Mouse (Mus musculus) lung, adult 2 months (tissue): ENCODE data around the gene Sstr3. TPM values are rescaled to one million over a fixed set of nuclear protein-coding genes. Genes with fewer than 3 reads are reported as not detected.
A peak's percentile ranks its signal among the peaks of the same experiment; 100 is the strongest.

Source experiments
- DNase-seq: peaks from one replicate; pipeline ENCODE4 v3.0.0; 2022
- H3K4me1 ChIP-seq: fragments of 200-500 bp; 2 replicates; pipeline ENCODE4 v1.6.1; 2011; ENCODE audit warnings: low read length; ENCODE audit not compliant: control insufficient read depth, insufficient read depth
- H3K4me3 ChIP-seq: fragments of 200-500 bp; replicated peaks from 2 replicates; pipeline ENCODE3; 2011; ENCODE audit warnings: low read depth, mild to moderate bottlenecking, control low read depth, low read length; ENCODE audit errors: extremely low read depth
- CTCF ChIP-seq: fragments of 200-500 bp; IDR thresholded peaks from 2 replicates; pipeline ENCODE4 v1.5.1; 2011; ENCODE audit warnings: mild to moderate bottlenecking, low read length, control low read depth; ENCODE audit not compliant: insufficient read depth
- POLR2A ChIP-seq: fragments of 200-500 bp; IDR thresholded peaks from 2 replicates; pipeline ENCODE4 v1.6.1; 2011; ENCODE audit warnings: low read depth, mild to moderate bottlenecking, control low read depth, low read length, borderline replicate concordance; ENCODE audit errors: extremely low read depth
- WGBS: fragments of 180-500 bp; shearing (Covaris S2); methylation state at CpG from one replicate; pipeline ENCODE4 v1.1.7; 2018; 5-methylcytosine and 5-hydroxymethylcytosine counted together
- polyA plus RNA-seq: library from polyadenylated mRNA; depleted of rRNA; stranded (reverse); fragments of >200 nt; gene quantifications from 2 replicates; pipeline ENCODE4 v1.2.3, GENCODE M21; 2012

Sstr3 gene
- polyA plus RNA-seq, 1 experiment, result 0.02 TPM

GRCm38 (mm10) chr15:78563344-78563743 is 18.9 kb upstream of the Sstr3 start:
- WGBS, result 92% methylated on average over 3 of the region's 3 CpGs
- no peak for TF ChIP-seq POLR2A
- no peak for TF ChIP-seq CTCF
- H3K4me3 ChIP-seq, result no peak overlapping the region
- no peak for DNase-seq
- H3K4me1 ChIP-seq, result no peaks in the 10 kb centered on the region

GRCm38 (mm10) chr15:78559141-78559979 is 14.9 kb upstream of the Sstr3 start:
- no peak for TF ChIP-seq POLR2A
- TF ChIP-seq CTCF, result no peak
- WGBS, result 67% methylated on average over 11 of the region's 11 CpGs
- no peak overlapping the region for H3K4me3 ChIP-seq
- H3K4me1 ChIP-seq, result no peaks in the 10 kb centered on the region
- no peak for DNase-seq

GRCm38 (mm10) chr15:78557693-78558535 is 13.4 kb upstream of the Sstr3 start:
- Histone ChIP-seq H3K4me3 (no peak overlapping the region), H3K4me1 (no peaks in the 10 kb centered on the region)
- WGBS, result 53% methylated on average over 10 of the region's 10 CpGs
- no peak for DNase-seq
- TF ChIP-seq CTCF (no peak), POLR2A (no peak)

GRCm38 (mm10) chr15:78554545-78555313 is 10.2 kb upstream of the Sstr3 start:
- TF ChIP-seq CTCF (no peak), POLR2A (no peak)
- Histone ChIP-seq H3K4me1 (no peaks in the 10 kb centered on the region), H3K4me3 (peak overlapping the region; percentile 52)
- DNase-seq, result no peak
- 62% methylated on average over 25 of the region's 25 CpGs for WGBS

GRCm38 (mm10) chr15:78549189-78549734 is 4.8 kb upstream of the Sstr3 start:
- 54% methylated on average over 4 of the region's 4 CpGs for WGBS
- DNase-seq, result no peak
- Histone ChIP-seq H3K4me1 (no peaks in the 10 kb centered on the region), H3K4me3 (no peak overlapping the region)
- TF ChIP-seq POLR2A (no peak), CTCF (no peak)

GRCm38 (mm10) chr15:78548711-78549110 is 4.2 kb upstream of the Sstr3 start:
- 51% methylated on average over 8 of the region's 8 CpGs for WGBS
- DNase-seq, result no peak
- Histone ChIP-seq H3K4me1 (no peaks in the 10 kb centered on the region), H3K4me3 (no peak overlapping the region)
- TF ChIP-seq CTCF (no peak), POLR2A (no peak)

GRCm38 (mm10) chr15:78548336-78548665 is 3.8 kb upstream of the Sstr3 start:
- H3K4me1 ChIP-seq, result no peaks in the 10 kb centered on the region
- 43% methylated on average over 3 of the region's 3 CpGs for WGBS
- no peak for TF ChIP-seq POLR2A
- no peak for TF ChIP-seq CTCF
- no peak overlapping the region for H3K4me3 ChIP-seq
- DNase-seq, result no peak

- Histone ChIP-seq H3K4me3 (no peak overlapping the region), H3K4me1 (no peaks in the 10 kb centered on the region)
- no peak for TF ChIP-seq POLR2A
- peak; percentile 16; the same call in 1 of the 2 replicates for TF ChIP-seq CTCF
- WGBS, result 35% methylated on average over 5 of the region's 5 CpGs
- DNase-seq, result peak; percentile 75
Observed at GRCm38 (mm10) chr15:78547415-78548335, 3.2 kb upstream of the Sstr3 start.

GRCm38 (mm10) chr15:78546060-78546459 is 1.6 kb upstream of the Sstr3 start:
- TF ChIP-seq CTCF (no peak), POLR2A (no peak)
- WGBS, result 70% methylated on average over 4 of the region's 4 CpGs
- Histone ChIP-seq H3K4me1 (no peaks in the 10 kb centered on the region), H3K4me3 (no peak overlapping the region)
- no peak for DNase-seq
